Mouse (Mus musculus) cerebellum, adult 11 months (tissue): ENCODE measurements around the gene Olfr1504.
"Not testable (repeated sequence)": the region's sequence is repeated elsewhere in the genome, so short reads cannot be mapped to it uniquely, and the experiment has no call there.

Experiments
- DNase-seq: peaks from one replicate; pipeline ENCODE4 v3.0.0; 2022

Gene Olfr1504

GRCm38 (mm10) chr19:13897828-13898227 is at the start of gene Olfr1504:
TSS of gene Olfr1504 (minus strand) at chr19:13897928.
- no peak for DNase-seq

DNA sequence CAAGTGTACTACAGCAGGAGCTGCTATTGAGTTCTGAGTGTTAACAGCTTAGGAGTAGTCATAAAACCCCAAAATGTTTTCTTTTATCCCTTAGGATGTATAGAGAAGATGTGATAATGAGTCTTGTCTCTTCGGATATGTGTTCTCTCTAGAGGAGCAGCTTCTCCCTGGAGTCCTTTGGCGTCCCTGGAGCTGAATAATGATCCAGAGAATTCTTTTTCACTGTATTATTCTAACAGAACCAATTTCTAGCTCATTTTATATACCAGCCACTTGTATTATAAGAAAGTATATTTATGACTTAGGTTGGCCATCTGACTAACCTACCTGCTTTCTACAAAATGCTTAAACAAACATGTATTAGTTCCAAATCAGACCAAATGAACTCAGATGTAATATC is 15.5 kb upstream of the Olfr1504 start, which contains the start of gene Olfr1505:
Gene Olfr1505 (plus strand): TSS at position 301 of the 400 bp plus-strand sequence.
- no peak for DNase-seq

DNA sequence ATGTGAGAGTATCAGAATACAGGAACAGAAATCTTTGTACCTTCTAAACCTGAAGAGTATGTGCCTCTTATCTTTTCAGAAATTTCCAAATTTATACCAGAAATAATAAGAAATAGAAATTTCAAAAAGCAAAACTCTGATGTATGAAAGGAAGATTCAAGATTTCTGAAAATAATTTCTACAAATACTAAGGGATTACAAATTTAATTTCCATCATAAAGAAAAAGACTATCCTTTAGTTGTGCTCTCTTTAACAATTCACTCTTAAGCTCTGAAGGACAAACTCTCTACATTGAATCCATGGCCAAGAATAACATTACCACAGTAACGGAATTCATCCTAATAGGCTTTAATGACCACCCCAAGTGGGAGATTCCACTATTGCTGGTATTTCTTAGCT is 36.2 kb downstream of the Olfr1504 start, which contains the start of gene Olfr1502:
Gene Olfr1502 (plus strand): TSS at position 301 of the 400 bp plus-strand sequence.
- DNase-seq: no peak

DNA sequence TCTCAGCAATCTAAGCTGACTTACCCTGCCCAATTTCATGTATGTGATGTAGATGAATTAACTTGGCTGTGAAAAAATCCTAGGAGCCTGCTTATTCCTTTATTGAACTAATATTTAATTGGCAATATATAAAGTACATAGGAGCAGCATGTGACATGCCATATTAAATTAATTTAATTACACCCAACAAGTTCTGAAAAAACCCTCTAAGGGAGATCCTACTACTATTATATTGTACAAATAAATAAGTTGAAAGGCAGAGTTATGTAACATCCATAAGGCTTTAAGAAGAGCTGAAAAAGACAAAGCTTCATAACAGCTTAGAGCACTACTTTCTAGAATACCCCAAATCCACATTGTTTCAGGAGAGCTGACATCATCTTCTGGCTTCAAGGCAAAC is 47.1 kb downstream of the Olfr1504 start, which contains the start of gene Olfr1501:
Gene Olfr1501 (minus strand): TSS at position 101 of the 400 bp plus-strand sequence.
- not testable (repeated sequence) for DNase-seq
